Mouse (Mus musculus): ENCODE data around the gene Hcar2. TPM values are rescaled to one million over a fixed set of nuclear protein-coding genes. Genes with fewer than 3 reads are reported as not detected.

Gene Hcar2
- total RNA-seq, 4 experiments from 2014 or later: 0.24 to 2.8 (median 1.3) TPM; not detected in 1

Other genes starting within 250 kb of the Hcar2 start
- 100 to 1,000 TPM; 113 to 125 (median 122) TPM for gene Clip1, start 180.9 kb downstream of the Hcar2 start, total RNA-seq (2022)
- gene Zcchc8, start 144.4 kb downstream of the Hcar2 start, total RNA-seq (2022): 10 to 100 TPM; 30.4 to 48.8 (median 44.5) TPM
- gene Rsrc2, start 116.1 kb downstream of the Hcar2 start, total RNA-seq (2022): 10 to 100 TPM; 66.7 to 90.2 (median 78.9) TPM
- 1 to 10 TPM in 1 of 4 experiments, under 1 TPM in 3; 0.48 to 1.4 (median 0.74) TPM for gene Kntc1, start 115.8 kb downstream of the Hcar2 start, total RNA-seq (2022)
- gene Hcar1, start 14.5 kb upstream of the Hcar2 start, total RNA-seq (2022): 1 to 10 TPM in 2 of 4 experiments, under 1 TPM in 2; 0.88 to 1.4 (median 1.1) TPM
- 10 to 100 TPM; 67.8 to 76.3 (median 73.0) TPM for gene Denr, start 41.7 kb upstream of the Hcar2 start, total RNA-seq (2022)
- 1 to 10 TPM in 1 of 4 experiments, not detected in 3; 1.2 TPM for gene Gm43518, start 61.9 kb upstream of the Hcar2 start, total RNA-seq (2022)
- gene Ccdc62, start 65.2 kb upstream of the Hcar2 start, total RNA-seq (2022): 1 to 10 TPM; 2.0 to 6.9 (median 5.4) TPM
- gene Hip1r, start 108.1 kb upstream of the Hcar2 start, total RNA-seq (2022): 10 to 100 TPM; 59.9 to 72.4 (median 63.5) TPM
- gene Vps37b, start 166.8 kb upstream of the Hcar2 start, total RNA-seq (2022): 10 to 100 TPM; 35.5 to 47.5 (median 42.3) TPM
- gene Abcb9, start 230.3 kb upstream of the Hcar2 start, total RNA-seq (2022): 10 to 100 TPM; 54.5 to 61.4 (median 56.3) TPM
- gene Ogfod2, start 246.8 kb upstream of the Hcar2 start, total RNA-seq (2022): 10 to 100 TPM; 29.4 to 36.2 (median 32.3) TPM

Measured in left cerebral cortex, adult 8-10 months (tissue).